Mouse (Mus musculus) CD4-positive naive resting alpha-beta T cell, adult 57 days (primary cell): ENCODE data around the gene Nagk. TPM values are rescaled to one million over a fixed set of nuclear protein-coding genes. Genes with fewer than 3 reads are reported as not detected.

Experiments
- total RNA-seq: library from RNA; stranded (reverse); gene quantifications from one replicate; pipeline ENCODE4 v1.2.4, GENCODE M21; 2023

The Nagk gene
- total RNA-seq: 10.9 TPM

GRCm38 (mm10) chr6:83794760-83795296 lies at the start of gene Nagk:
TSS of gene Nagk (plus strand) at chr6:83794982.

DNA sequence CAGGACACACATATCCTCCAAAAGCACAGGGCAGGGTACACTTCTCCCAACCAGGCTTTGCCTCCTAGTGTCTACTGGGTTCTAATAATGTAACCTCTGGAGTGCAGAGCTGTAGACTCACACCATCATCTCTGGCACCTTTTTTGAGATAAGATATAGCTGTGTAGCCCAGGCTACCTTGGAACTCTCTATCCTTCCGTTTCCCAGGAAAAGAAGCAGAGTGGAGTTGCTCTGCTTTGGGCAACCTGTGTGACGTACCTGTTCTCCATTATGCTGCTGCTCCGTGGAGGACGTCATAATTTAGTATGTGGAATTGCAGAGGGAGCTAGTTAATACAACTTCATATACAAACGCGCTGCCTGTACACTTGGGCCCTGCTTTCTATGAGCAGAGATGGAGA lies 32.4 kb upstream of the Nagk start, which contains the start of gene Ankrd53:
Gene Ankrd53 (plus strand): TSS at position 301 of the 400 bp plus-strand sequence.

GRCm38 (mm10) chr6:83775638-83776293 lies 19.0 kb upstream of the Nagk start, which contains the start of gene Tex261:
TSS of gene Tex261 (minus strand) at chr6:83775813.

DNA sequence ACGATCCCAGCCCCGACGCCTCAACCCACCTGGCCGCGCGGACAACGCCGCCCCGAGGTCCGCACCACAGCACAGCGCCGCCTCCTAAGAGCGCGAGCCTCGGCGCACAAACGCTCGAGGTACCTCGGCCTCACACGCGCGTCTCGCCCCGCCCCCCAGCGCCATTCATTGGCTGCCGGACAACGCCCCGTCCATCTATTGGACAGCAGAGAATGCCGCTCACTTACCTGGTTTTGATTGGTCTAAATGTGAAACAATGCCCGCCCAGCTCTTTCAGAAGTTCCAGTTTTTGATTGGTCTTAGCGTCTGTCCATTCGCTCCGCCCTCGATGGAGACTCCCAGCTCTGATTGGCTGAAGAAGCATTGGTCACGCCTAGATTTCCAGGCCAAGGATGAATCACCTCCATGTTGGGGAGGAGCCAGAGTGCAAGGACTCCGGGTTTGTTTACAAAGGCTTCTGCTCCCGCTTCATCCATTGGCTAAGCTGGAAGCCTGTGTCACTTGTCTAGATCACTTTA lies 36.9 kb downstream of the Nagk start, which contains the start of gene Paip2b:
Gene Paip2b (minus strand): TSS at position 136 of the 518 bp plus-strand sequence.

Other genes with a start within 250 kb of the Nagk start
- 20.4 TPM for gene Stambp, start 222.3 kb upstream of the Nagk start, total RNA-seq
- not detected for gene Clec4f, start 138.8 kb upstream of the Nagk start, total RNA-seq
- 0.50 TPM for gene Cd207, start 117.1 kb upstream of the Nagk start, total RNA-seq
- not detected for gene Vax2, start 83.7 kb upstream of the Nagk start, total RNA-seq
- gene Atp6v1b1, start 52.0 kb upstream of the Nagk start, total RNA-seq: not detected
- not detected for gene Ankrd53, start 32.3 kb upstream of the Nagk start, total RNA-seq
- 62.1 TPM for gene Tex261, start 19.2 kb upstream of the Nagk start, total RNA-seq
- gene Paip2b, start 36.8 kb downstream of the Nagk start, total RNA-seq: 67.6 TPM
- gene Zfp638, start 72.1 kb downstream of the Nagk start, total RNA-seq: 170 TPM
- gene Dysf, start 213.6 kb downstream of the Nagk start, total RNA-seq: 0.38 TPM